Mouse (Mus musculus): ENCODE measurements around the gene Gm8279.
"Not testable (repeated sequence)": the region's sequence is repeated elsewhere in the genome, so short reads cannot be mapped to it uniquely, and the experiment has no call there.

The Gm8279 gene

GRCm38 (mm10) chr14:5131219-5131618 is at the start of gene Gm8279:
Gene Gm8279, plus strand, starts transcription at chr14:5131519.
- not testable (repeated sequence) for DNase-seq (ENCODE audit: low spot score in 2 of 2)

- not testable (repeated sequence) for DNase-seq (ENCODE audit: low spot score in 2 of 2)
Observed at GRCm38 (mm10) chr14:5164235-5164634, 32.9 kb downstream of the Gm8279 start, which contains the start of gene Gm3317. Gene Gm3317, plus strand, starts transcription at chr14:5164535.

GRCm38 (mm10) chr14:5185493-5185892 is 54.2 kb downstream of the Gm8279 start, which contains the start of gene Gm8271:
Gene Gm8271, plus strand, starts transcription at chr14:5185793.
- DNase-seq (ENCODE audit: low spot score in 2 of 2), result not testable (repeated sequence)

Data from right cerebral cortex, postnatal 36 days (tissue).